Mouse (Mus musculus) hindbrain, embryonic 11.5 days (tissue): Measurements from ENCODE around the gene Rnaseh2a. TPM values are rescaled to one million over a fixed set of nuclear protein-coding genes. Genes with fewer than 3 reads are reported as not detected.
A peak's percentile ranks its signal among the peaks of the same experiment; 100 is the strongest.

Experiments
- ATAC-seq: fragments of 200-750 bp; cut with Nextera tagmentation; 2 replicates; pipeline ENCODE4 v1.8.0; 2017; ENCODE audit warnings: mild to moderate bottlenecking, moderate TSS enrichment, moderate library complexity; ENCODE audit not compliant: low FRiP score
- DNase-seq: peaks from one replicate; pipeline ENCODE4 v3.0.0-alpha.2; 2015; ENCODE audit warnings: low spot score
- H3K27ac ChIP-seq: fragments of 300-500 bp; sonication (generic); 2 replicates; pipeline ENCODE4 v1.5.1; 2014; ENCODE audit warnings: mild to moderate bottlenecking, low read depth, low read length
- H3K27me3 ChIP-seq: fragments of 300-500 bp; sonication (generic); 2 replicates; pipeline ENCODE4 v1.6.1; 2014; ENCODE audit warnings: mild to moderate bottlenecking, low read length, moderate library complexity, mixed read lengths; ENCODE audit not compliant: control insufficient read depth, insufficient read depth
- H3K36me3 ChIP-seq: fragments of 300-500 bp; sonication (generic); 2 replicates; pipeline ENCODE4 v1.6.1; 2014; ENCODE audit warnings: mild to moderate bottlenecking, low read length, moderate library complexity, mixed read lengths; ENCODE audit not compliant: control insufficient read depth, insufficient read depth
- H3K4me1 ChIP-seq: fragments of 300-500 bp; sonication (generic); replicated peaks from 2 replicates; pipeline ENCODE4 v1.6.1; 2014; ENCODE audit warnings: low read length, mixed read lengths; ENCODE audit not compliant: control insufficient read depth, insufficient read depth
- H3K4me2 ChIP-seq: fragments of 300-500 bp; sonication (generic); replicated peaks from 2 replicates; pipeline ENCODE4 v1.6.1; 2014; ENCODE audit warnings: mild to moderate bottlenecking, low read depth, low read length
- H3K4me3 ChIP-seq: fragments of 300-500 bp; sonication (generic); 2 replicates; pipeline ENCODE4 v1.5.1; 2014; ENCODE audit warnings: low read depth, low read length
- H3K9ac ChIP-seq: fragments of 300-500 bp; sonication (generic); 2 replicates; pipeline ENCODE4 v1.6.1; 2014; ENCODE audit warnings: low read depth, low read length
- H3K9me3 ChIP-seq: fragments of 300-500 bp; sonication (generic); 2 replicates; pipeline ENCODE4 v1.6.1; 2016; ENCODE audit warnings: low read length; ENCODE audit not compliant: control insufficient read depth
- WGBS: fragments of 180-500 bp; shearing (Covaris S2); extraction: QIAGEN DNeasy Blood & Tissue Kit; methylation state at CpG from one replicate; pipeline ENCODE4 v1.1.7; 2014; 5-methylcytosine and 5-hydroxymethylcytosine counted together
- polyA plus RNA-seq: library from polyadenylated mRNA; unstranded; fragments of >200 nt; fragmentation: Nextera tagmentation; extraction: Ambion mirVana; gene quantifications from 2 replicates; pipeline ENCODE4 v1.2.1, GENCODE M21; 2014

Gene Rnaseh2a
- polyA plus RNA-seq, 1 experiment from 2014 or later = 98.5 TPM

DNA sequence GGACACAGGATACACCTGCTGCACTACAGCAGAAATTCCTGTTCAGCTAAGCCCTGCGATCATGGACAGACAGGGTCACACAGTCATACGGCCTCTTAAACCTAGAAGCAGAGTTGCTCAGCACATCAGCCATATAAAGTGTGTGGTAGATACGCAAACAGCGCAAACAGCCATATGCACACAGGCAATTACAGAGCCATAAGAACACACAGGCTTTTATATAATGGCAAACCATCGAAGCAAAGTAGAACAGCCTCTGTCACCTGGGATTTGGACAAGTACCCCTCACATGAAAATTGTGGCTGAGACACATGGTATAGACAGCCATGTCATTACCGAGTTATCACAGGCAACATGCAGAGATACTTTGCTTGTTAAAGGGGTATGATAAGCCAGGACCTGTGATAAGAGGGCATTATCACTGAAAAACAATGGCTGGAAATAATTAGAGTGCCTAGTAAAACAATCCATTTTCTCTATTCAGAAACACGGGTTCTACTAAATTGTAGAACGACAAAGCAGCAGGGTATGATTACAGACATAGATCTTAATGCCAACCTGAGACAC is 16.9 kb upstream of the Rnaseh2a start:
- H3K36me3 ChIP-seq = no peaks in the 10 kb centered on the region
- peak overlapping the region; percentile 88 for H3K4me2 ChIP-seq
- peaks cover 23% of the 10 kb centered on the region for H3K27me3 ChIP-seq
- no peak for DNase-seq
- H3K9ac ChIP-seq = no peak overlapping the region
- no peak for ATAC-seq
- peaks cover 16% of the 10 kb centered on the region for H3K4me1 ChIP-seq
- 44% methylated on average over 8 of the region's 8 CpGs for WGBS
- H3K27ac ChIP-seq = no peak overlapping the region
- H3K9me3 ChIP-seq = no peaks in the 10 kb centered on the region
- H3K4me3 ChIP-seq = peak overlapping the region; percentile 42

DNA sequence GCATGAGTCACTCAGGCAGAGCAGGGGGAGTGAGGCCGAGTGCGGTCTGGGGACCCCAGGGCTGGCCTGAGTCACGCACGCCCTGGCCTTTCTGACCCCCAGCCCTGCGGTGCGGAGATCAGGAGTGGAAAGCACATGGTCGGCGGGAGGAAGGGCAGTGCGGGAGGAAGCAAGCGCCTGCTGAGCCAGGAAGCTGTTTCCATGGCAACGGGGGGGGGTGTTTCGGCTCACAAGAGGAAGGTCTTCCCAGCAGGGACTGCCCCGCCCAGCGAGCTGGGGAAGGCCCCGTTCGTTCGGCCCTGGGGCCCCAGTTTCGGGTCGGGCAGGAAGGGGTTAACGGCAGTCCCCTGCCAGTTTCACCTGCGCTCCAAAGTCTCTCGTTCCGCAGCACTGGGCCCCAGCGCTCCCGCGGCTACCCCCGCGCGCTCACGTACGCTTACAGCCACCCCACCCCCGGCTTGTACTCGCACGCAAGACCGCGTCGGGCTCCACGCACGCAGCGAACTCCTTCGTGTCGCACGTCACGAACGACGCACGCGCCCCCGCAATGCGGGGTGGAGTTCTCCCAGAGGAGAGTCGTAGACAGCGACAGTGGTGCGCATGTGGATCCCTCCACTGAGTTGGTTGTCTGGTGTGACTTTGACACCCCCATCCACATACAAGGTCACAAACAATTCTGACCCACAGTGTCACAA is 16.3 kb upstream of the Rnaseh2a start:
- peaks cover 19% of the 10 kb centered on the region for H3K4me1 ChIP-seq
- no peak overlapping the region for H3K27ac ChIP-seq
- peak overlapping the region; percentile 42 for H3K4me3 ChIP-seq
- no peaks in the 10 kb centered on the region for H3K9me3 ChIP-seq
- H3K27me3 ChIP-seq = peaks cover 27% of the 10 kb centered on the region
- WGBS = under 1% methylated on average over 53 of the region's 53 CpGs
- peak overlapping the region; percentile 88 for H3K4me2 ChIP-seq
- peak overlapping the region; percentile 52 for H3K9ac ChIP-seq
- DNase-seq = peak; percentile 82
- no peaks in the 10 kb centered on the region for H3K36me3 ChIP-seq
- peak; percentile 21; the same call in 1 of the 2 replicates for ATAC-seq

DNA sequence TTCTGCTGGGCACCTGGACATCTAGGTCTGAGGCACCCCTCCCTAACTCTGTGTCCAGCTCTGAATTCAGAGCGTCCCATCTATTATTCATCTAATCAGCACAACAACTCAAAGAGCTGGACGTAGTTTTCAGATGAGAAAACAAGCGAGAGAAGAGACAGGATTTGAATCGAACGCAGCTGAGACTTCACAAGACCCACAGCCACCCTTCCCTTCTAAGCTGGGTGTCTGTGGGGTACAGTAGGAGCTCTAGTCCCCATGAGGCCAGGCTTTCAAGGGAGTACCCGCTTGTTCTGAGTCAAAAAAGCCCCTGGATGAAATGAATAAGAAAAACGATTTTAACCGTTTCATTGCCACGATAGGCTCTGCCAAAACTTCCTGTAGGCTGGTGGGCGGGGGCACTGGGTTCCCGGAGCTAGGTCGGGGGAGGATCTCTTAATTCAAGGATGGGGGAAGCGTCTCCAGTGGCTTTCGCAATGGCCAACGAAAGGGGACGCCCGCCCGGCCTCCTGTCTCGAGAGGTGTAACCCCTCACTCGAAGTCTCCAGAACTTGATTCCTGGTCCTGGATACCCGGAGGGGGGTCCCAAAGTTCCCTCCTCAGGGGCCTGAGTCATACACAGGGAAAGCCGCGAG is 15.6 kb upstream of the Rnaseh2a start:
- Histone ChIP-seq H3K4me2 (peak overlapping the region; percentile 88), H3K27ac (0 out of 2 replicates have a peak overlapping the region, but pooled peaks have one; percentile 11), H3K4me1 (peaks cover 18% of the 10 kb centered on the region), H3K4me3 (peak overlapping the region; percentile 42), H3K9me3 (no peaks in the 10 kb centered on the region), H3K9ac (peak overlapping the region; percentile 52), H3K36me3 (no peaks in the 10 kb centered on the region), H3K27me3 (peaks cover 33% of the 10 kb centered on the region)
- peak; percentile 34 for DNase-seq
- no peak for ATAC-seq
- WGBS = under 1% methylated on average over 23 of the region's 23 CpGs

DNA sequence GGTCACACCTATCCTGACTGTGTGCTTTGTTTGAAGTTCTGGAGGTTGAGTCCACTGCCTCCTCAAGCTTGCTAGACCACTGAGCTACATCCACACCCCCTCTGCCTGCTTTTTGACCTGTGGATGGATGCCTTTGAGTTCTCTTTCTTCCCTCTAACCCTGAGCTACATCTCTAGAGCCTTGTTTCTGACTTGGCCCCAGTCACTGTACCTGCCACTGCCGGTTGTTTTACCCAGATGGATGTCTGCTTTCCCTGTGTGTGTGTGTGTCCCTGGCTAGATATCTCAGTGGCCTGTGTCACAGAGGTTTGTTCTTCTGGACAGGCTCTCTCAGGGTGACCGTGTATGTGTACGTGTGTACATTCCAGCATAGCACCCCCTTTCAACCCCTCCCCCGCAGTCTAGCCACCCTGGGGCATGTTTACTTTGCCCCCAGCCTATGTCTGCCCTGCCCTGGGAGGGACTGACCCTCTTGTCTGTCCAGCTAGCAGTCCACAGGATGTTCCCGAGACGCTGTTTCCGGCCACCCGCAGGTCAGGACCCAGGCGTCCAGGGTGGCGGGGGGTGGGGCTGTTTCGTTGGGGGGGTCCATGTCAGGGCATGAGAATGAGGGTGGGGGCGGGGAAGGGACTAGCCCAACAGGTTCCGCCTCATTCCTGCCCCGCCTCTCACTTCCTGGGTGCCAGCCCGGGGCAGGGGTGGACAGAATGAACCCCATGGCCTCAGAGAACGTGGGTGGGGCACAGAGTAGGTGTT is 14.9 kb upstream of the Rnaseh2a start:
- H3K4me1 ChIP-seq = peaks cover 22% of the 10 kb centered on the region
- peak overlapping the region; percentile 52; the same call in 1 of the 2 replicates for H3K9ac ChIP-seq
- H3K36me3 ChIP-seq = no peaks in the 10 kb centered on the region
- 10% methylated on average over 15 of the region's 16 CpGs for WGBS
- no peak for ATAC-seq
- no peak for DNase-seq
- peaks cover 37% of the 10 kb centered on the region for H3K27me3 ChIP-seq
- no peaks in the 10 kb centered on the region for H3K9me3 ChIP-seq
- no peak overlapping the region for H3K4me3 ChIP-seq
- peak overlapping the region; percentile 88 for H3K4me2 ChIP-seq
- no peak overlapping the region for H3K27ac ChIP-seq

DNA sequence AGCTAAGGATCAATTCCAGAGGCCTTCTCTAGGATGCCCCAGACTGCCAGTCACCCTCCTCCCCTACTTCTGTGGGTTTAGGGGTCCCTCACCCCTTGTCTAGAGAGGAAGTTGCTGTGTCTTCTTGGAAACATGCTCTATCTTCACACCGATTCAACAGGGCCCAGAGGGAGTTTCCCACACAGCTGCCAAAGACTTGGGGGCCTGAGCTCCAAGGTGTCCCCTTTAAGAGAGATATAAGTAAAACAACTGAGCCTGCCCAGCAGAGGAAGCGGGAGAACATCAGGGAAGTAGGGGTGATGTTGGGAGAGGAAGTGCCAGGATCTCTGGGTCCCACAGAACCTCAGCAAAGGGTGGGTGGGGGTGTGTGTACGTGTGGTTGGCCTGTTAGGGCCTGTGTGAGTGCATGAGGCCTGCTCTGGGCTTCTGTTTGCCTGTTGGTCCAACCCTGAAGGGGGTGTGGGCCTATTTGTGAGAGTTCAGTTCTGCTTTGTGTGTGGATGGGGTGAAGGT is 13.0 kb upstream of the Rnaseh2a start:
- Histone ChIP-seq H3K27me3 (peaks cover 45% of the 10 kb centered on the region), H3K4me2 (no peak overlapping the region), H3K9ac (no peak overlapping the region), H3K36me3 (no peaks in the 10 kb centered on the region), H3K9me3 (no peaks in the 10 kb centered on the region), H3K27ac (no peak overlapping the region), H3K4me3 (no peak overlapping the region), H3K4me1 (peaks cover 26% of the 10 kb centered on the region)
- ATAC-seq (no peak), DNase-seq (no peak)
- 60% methylated on average over 3 of the region's 3 CpGs for WGBS

DNA sequence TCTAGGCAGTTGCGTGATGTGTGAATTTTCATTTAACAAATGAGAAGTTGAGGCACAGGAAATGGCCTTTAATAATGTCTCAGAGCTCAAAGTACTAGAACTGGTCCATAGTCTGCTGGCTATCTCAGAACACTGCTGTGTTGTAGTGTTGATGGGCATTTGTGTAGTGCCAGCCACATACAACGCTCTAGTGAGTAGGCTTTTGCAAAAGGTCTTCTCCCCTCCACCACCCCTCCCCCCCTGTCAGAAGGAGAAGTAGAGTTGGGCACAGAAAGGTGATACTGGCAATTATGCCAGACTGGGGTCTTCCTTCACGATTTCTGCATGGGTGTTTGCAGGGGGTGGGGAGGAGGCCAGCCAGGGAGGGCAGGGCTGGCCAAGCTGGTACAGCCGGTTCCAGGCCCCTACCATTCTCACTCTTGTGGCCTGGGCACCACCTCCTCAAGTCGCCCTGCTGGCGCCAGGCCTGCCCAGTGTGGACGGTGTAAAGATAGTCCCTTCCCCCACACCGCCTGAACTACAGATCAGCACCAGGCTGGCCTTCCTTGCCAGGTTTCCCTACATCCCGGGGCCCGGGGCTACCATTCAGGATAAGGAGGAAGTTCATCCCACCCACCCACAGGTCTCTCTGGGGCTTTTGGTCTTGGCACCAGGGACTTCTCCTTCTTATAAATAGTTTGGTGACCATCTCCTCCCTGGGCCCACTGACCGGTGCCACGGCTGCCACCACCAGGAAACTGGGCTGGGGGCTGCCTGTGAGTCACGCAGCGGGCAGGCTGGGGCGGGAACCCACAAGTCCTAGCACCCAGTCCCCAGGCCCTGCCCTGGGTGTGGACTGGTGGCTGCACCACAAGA is 12.3 kb upstream of the Rnaseh2a start:
- no peak overlapping the region for H3K27ac ChIP-seq
- ATAC-seq (no peak), DNase-seq (no peak)
- H3K4me1 ChIP-seq = peaks cover 31% of the 10 kb centered on the region
- H3K4me2 ChIP-seq = no peak overlapping the region
- WGBS = 81% methylated on average over 15 of the region's 15 CpGs
- H3K9ac ChIP-seq = no peak overlapping the region
- peaks cover 51% of the 10 kb centered on the region for H3K27me3 ChIP-seq
- H3K36me3 ChIP-seq = no peaks in the 10 kb centered on the region
- H3K4me3 ChIP-seq = no peak overlapping the region
- no peaks in the 10 kb centered on the region for H3K9me3 ChIP-seq

DNA sequence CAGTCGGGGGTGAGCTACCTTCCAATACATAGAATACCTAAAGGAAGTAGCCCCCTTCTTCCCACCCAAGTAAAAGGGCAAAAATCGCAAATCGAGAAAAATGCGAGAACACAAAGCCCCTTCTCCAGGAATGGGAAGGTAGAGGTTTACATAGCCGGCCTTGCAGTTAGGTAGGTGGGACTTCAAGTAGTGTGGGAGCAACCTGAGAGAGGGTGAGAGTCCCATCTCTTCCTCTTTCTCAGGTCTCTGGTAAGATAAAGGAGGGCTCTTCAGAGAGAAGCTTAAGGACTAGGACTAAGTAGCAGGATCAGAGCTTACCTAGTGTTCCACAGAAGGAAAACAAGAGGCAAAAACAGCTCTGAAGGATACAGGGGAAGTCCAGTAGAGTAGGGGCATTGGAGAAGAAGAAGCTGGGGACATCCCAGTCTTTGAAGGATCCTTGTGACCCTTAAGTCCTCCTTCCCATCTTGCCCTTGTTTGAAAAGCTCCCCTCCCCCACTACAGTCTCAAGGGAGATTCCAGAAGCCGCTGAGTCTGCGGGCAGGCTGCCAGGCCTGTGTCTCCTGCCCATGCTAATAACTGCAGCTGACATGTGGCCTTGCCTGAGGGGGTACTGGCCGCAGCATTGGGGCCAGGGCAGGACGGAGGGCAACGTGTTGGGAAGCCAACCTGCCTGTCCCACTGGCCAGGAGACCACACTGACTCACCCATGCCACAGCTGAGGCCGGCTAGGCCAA is 11.2 kb upstream of the Rnaseh2a start:
- Histone ChIP-seq H3K4me3 (no peak overlapping the region), H3K27me3 (peaks cover 47% of the 10 kb centered on the region), H3K4me1 (peaks cover 35% of the 10 kb centered on the region), H3K9me3 (no peaks in the 10 kb centered on the region), H3K36me3 (no peaks in the 10 kb centered on the region), H3K27ac (0 out of 2 replicates have a peak overlapping the region, but pooled peaks have one; percentile 10), H3K9ac (peak overlapping the region; percentile 31; the same call in 1 of the 2 replicates), H3K4me2 (no peak overlapping the region)
- ATAC-seq = no peak
- peak; percentile 40 for DNase-seq
- 38% methylated on average over 11 of the region's 11 CpGs for WGBS
